Mouse (Mus musculus) G1E (cell line): Measurements from ENCODE around the gene Asic2. TPM values are rescaled to one million over a fixed set of nuclear protein-coding genes. Genes with fewer than 3 reads are reported as not detected.

Experiments
- ATAC-seq: 2 replicates; pipeline ENCODE4 v1.8.0; 2016; ENCODE audit warnings: mild to moderate bottlenecking; ENCODE audit not compliant: insufficient number of reproducible peaks, poor library complexity, low FRiP score, severe bottlenecking; ENCODE audit errors: extremely low read depth
- DNase-seq: peaks from one replicate; pipeline ENCODE4 v3.0.0; 2012; ENCODE audit warnings: low spot score
- H3K27me3 ChIP-seq: 2 replicates; pipeline ENCODE4 v1.6.1; 2012; ENCODE audit warnings: mild to moderate bottlenecking, low read length, inconsistent platforms; ENCODE audit not compliant: insufficient read depth
- H3K36me3 ChIP-seq: replicated peaks from 2 replicates; pipeline ENCODE3; 2012; ENCODE audit warnings: mild to moderate bottlenecking, inconsistent platforms
- H3K4me1 ChIP-seq: 2 replicates; pipeline ENCODE4 v1.6.1; 2012; ENCODE audit warnings: low read depth, low read length, inconsistent platforms, mixed read lengths; ENCODE audit not compliant: insufficient read depth
- H3K4me3 ChIP-seq: 2 replicates; pipeline ENCODE4 v1.5.1; 2012; ENCODE audit warnings: low read depth, mild to moderate bottlenecking, inconsistent platforms, low read length, moderate library complexity, mixed read lengths
- H3K9me3 ChIP-seq: replicated peaks from 2 replicates; pipeline ENCODE4 v1.6.1; 2012; ENCODE audit warnings: inconsistent platforms
- GATA2 ChIP-seq: IDR thresholded peaks from 2 replicates; pipeline ENCODE4 v1.6.1; 2012; ENCODE audit warnings: low read depth, low read length, inconsistent platforms, borderline replicate concordance
- POLR2AphosphoS5 ChIP-seq: IDR thresholded peaks from 2 replicates; pipeline ENCODE4 v1.6.1; 2012; ENCODE audit warnings: low read depth, low read length, inconsistent platforms; ENCODE audit not compliant: insufficient replicate concordance
- TAL1 ChIP-seq: conservative IDR thresholded peaks from 2 replicates; pipeline ENCODE4 v1.6.1; 2012; ENCODE audit warnings: low read depth, low read length, inconsistent platforms, mixed read lengths
- polyA plus RNA-seq: library from polyadenylated mRNA; stranded (reverse); fragments of >175 nt; gene quantifications from 2 replicates; pipeline ENCODE4 v1.2.3, GENCODE M21; 2012
- total RNA-seq, 2 experiments: library from RNA; stranded (forward) in 1 of 2; stranded (reverse) in 1 of 2; fragments of 200-1000 nt in 1 of 2; fragments of >200 nt in 1 of 2; fragmentation: Nextera tagmentation in 1 of 2; gene quantifications; 2 replicates each; pipeline ENCODE4 v1.2.3; 2014 to 2017

The Asic2 gene
- total and polyA plus RNA-seq, 3 experiments: 0.16 TPM; not detected in 2

DNA sequence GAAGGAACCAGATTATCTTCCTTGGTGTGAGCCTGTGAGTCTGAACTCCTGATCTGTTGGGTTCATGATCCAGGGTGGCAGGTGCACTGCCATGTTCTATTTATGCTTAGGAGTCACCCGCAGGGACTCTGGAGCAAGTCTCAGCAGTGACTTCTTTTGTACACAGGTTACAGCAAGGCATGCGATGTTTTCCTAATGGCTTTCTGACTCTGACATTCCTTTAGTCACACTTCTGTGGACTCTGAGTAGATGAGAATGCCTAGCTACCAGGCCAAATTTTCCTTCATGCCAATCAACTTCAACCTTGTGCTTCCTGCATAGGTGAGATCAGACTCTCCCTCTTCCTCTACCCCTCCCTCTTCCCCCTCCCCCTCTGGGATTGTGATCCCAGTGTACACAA, 1132.9 kb downstream of the Asic2 start:
- DNase-seq: no peak
- Histone ChIP-seq H3K4me3 (no peak overlapping the region), H3K36me3 (no peaks in the 10 kb centered on the region), H3K4me1 (no peaks in the 10 kb centered on the region), H3K27me3 (no peaks in the 10 kb centered on the region), H3K9me3 (peaks cover 53% of the 10 kb centered on the region)
- ATAC-seq: no peak
- TF ChIP-seq GATA2 (no peak), POLR2AphosphoS5 (no peak), TAL1 (no peak)

Other genes starting within 250 kb of the Asic2 start
- gene 5530401A14Rik, start 107.8 kb downstream of the Asic2 start, total RNA-seq (2014; fragmentation: Nextera tagmentation): 0.23 and 0.34 TPM in 2 replicates
- gene 5530401A14Rik, start 107.8 kb downstream of the Asic2 start, total RNA-seq (2017): 0.05 TPM in 1 of 2 replicates, not detected in the other
- not detected in 2 replicates for gene 5530401A14Rik, start 107.8 kb downstream of the Asic2 start, polyA plus RNA-seq
- not detected in 2 replicates for gene Ccl2, start 67.1 kb upstream of the Asic2 start, total RNA-seq (2014; fragmentation: Nextera tagmentation)
- not detected in 2 replicates for gene Ccl2, start 67.1 kb upstream of the Asic2 start, total RNA-seq (2017)
- not detected in 2 replicates for gene Ccl2, start 67.1 kb upstream of the Asic2 start, polyA plus RNA-seq
- not detected in 2 replicates for gene Gm17268, start 70.1 kb upstream of the Asic2 start, total RNA-seq (2014; fragmentation: Nextera tagmentation)
- gene Gm17268, start 70.1 kb upstream of the Asic2 start, total RNA-seq (2017): not detected in 2 replicates
- gene Gm17268, start 70.1 kb upstream of the Asic2 start, polyA plus RNA-seq: not detected in 2 replicates
- not detected in 2 replicates for gene Ccl7, start 77.3 kb upstream of the Asic2 start, total RNA-seq (2014; fragmentation: Nextera tagmentation)
- not detected in 2 replicates for gene Ccl7, start 77.3 kb upstream of the Asic2 start, total RNA-seq (2017)
- not detected in 2 replicates for gene Ccl7, start 77.3 kb upstream of the Asic2 start, polyA plus RNA-seq
- not detected in 2 replicates for gene Ccl11, start 89.4 kb upstream of the Asic2 start, total RNA-seq (2014; fragmentation: Nextera tagmentation)
- gene Ccl11, start 89.4 kb upstream of the Asic2 start, total RNA-seq (2017): not detected in 2 replicates
- gene Ccl11, start 89.4 kb upstream of the Asic2 start, polyA plus RNA-seq: not detected in 2 replicates
- gene Ccl12, start 133.4 kb upstream of the Asic2 start, total RNA-seq (2014; fragmentation: Nextera tagmentation): not detected in 2 replicates
- not detected in 2 replicates for gene Ccl12, start 133.4 kb upstream of the Asic2 start, total RNA-seq (2017)
- gene Ccl12, start 133.4 kb upstream of the Asic2 start, polyA plus RNA-seq: not detected in 2 replicates
- not detected in 2 replicates for gene Ccl8, start 146.7 kb upstream of the Asic2 start, total RNA-seq (2014; fragmentation: Nextera tagmentation)
- gene Ccl8, start 146.7 kb upstream of the Asic2 start, total RNA-seq (2017): not detected in 2 replicates
- gene Ccl8, start 146.7 kb upstream of the Asic2 start, polyA plus RNA-seq: not detected in 2 replicates